Mouse (Mus musculus) liver, postnatal 0 days (tissue): ENCODE measurements around the gene Dnase1l1. TPM values are rescaled to one million over a fixed set of nuclear protein-coding genes. Genes with fewer than 3 reads are reported as not detected.

Experiments
- ATAC-seq: fragments of 200-750 bp; cut with Nextera tagmentation; 2 replicates; pipeline ENCODE4 v1.8.0; 2017; ENCODE audit warnings: mild to moderate bottlenecking, moderate library complexity
- DNase-seq: peaks from one replicate; pipeline ENCODE4 v3.0.0-alpha.2; 2016
- H3K27ac ChIP-seq: fragments of 300-500 bp; sonication (generic); 2 replicates; pipeline ENCODE4 v1.5.1; 2014; ENCODE audit warnings: antibody characterized with exemption, moderate library complexity, mild to moderate bottlenecking, low read depth
- H3K27me3 ChIP-seq: fragments of 300-500 bp; sonication (generic); 2 replicates; pipeline ENCODE4 v1.6.1; 2014; ENCODE audit warnings: low read length, control low read depth, mixed read lengths; ENCODE audit not compliant: insufficient read depth
- H3K36me3 ChIP-seq: fragments of 300-500 bp; sonication (generic); replicated peaks from 2 replicates; pipeline ENCODE4 v1.6.1; 2014; ENCODE audit warnings: mild to moderate bottlenecking, control low read depth, low read length, moderate library complexity, mixed read lengths; ENCODE audit not compliant: insufficient read depth
- H3K4me1 ChIP-seq: fragments of 300-500 bp; sonication (generic); 2 replicates; pipeline ENCODE4 v1.6.1; 2014; ENCODE audit warnings: antibody characterized with exemption, mild to moderate bottlenecking, control low read depth; ENCODE audit not compliant: insufficient read depth
- H3K4me2 ChIP-seq: fragments of 300-500 bp; sonication (generic); 2 replicates; pipeline ENCODE4 v1.6.1; 2014; ENCODE audit warnings: low read depth, mild to moderate bottlenecking, low read length, moderate library complexity, mixed read lengths
- H3K4me3 ChIP-seq: fragments of 300-500 bp; sonication (generic); 2 replicates; pipeline ENCODE4 v1.5.1; 2014; ENCODE audit warnings: low read depth, low read length
- H3K9ac ChIP-seq: fragments of 300-500 bp; sonication (generic); replicated peaks from 2 replicates; pipeline ENCODE4 v1.6.1; 2014; ENCODE audit warnings: mild to moderate bottlenecking, moderate library complexity
- H3K9me3 ChIP-seq: fragments of 300-500 bp; sonication (generic); 2 replicates; pipeline ENCODE4 v1.6.1; 2016; ENCODE audit warnings: mild to moderate bottlenecking, control low read depth, low read length, mixed read lengths
- CTCF ChIP-seq: sonication (generic); IDR thresholded peaks from 2 replicates; pipeline ENCODE4 v1.5.1; 2016; ENCODE audit warnings: antibody characterized with exemption, low read depth
- EP300 ChIP-seq: IDR thresholded peaks from 2 replicates; pipeline ENCODE4 v1.6.1; 2016; ENCODE audit warnings: antibody characterized with exemption, low read depth, mild to moderate bottlenecking
- WGBS: fragments of 180-500 bp; shearing (Covaris S2); extraction: QIAGEN DNeasy Blood & Tissue Kit; methylation state at CpG from one replicate; pipeline ENCODE4 v1.1.7; 2014; ENCODE audit not compliant: insufficient replicate concordance; 5-methylcytosine and 5-hydroxymethylcytosine counted together
- polyA plus RNA-seq: library from polyadenylated mRNA; unstranded; fragments of >200 nt; fragmentation: Nextera tagmentation; extraction: Ambion mirVana; gene quantifications from 2 replicates; pipeline ENCODE4 v1.2.1, GENCODE M21; 2015

Gene Dnase1l1
- polyA plus RNA-seq, 1 experiment from 2014 or later, result 10.0 TPM

DNA sequence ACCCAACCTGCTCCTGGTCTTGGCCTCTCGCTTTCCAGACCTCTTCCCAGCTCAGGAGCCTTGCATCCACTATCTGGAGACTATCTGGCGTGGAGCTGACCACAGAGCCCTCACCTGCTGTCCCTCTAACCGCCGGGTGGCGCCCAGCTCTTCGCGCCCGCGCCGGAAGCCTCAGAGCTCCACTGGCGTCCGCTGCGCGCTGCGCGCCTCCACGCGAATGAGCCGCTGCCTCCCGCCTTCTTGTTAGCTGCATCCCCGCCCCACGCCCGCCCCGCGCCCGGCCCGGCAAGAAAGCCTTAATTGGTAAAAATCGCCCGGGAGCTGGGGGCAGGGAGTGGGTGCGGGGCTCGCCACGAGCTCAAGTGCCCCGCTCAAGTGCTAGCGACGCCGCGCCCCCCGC, 32.5 kb downstream of the Dnase1l1 start, which contains the start of gene Flna:
Gene Flna, minus strand, starts transcription at position 206 of the 400 bp plus-strand sequence.
- Histone ChIP-seq H3K9me3 (no peaks in the 10 kb centered on the region), H3K4me2 (peak within 1 kb of the TSS; percentile 69), H3K4me1 (peaks cover 6% of the 10 kb centered on the region; the same call in 1 of the 2 replicates), H3K36me3 (no peaks in the 10 kb centered on the region), H3K27me3 (no peaks in the 10 kb centered on the region), H3K27ac (peak within 1 kb of the TSS; percentile 26; the same call in 1 of the 2 replicates), H3K4me3 (peak within 1 kb of the TSS; percentile 40), H3K9ac (peak within 1 kb of the TSS; percentile 33; the same call in 1 of the 2 replicates)
- DNase-seq (peak; percentile 67), ATAC-seq (no peak)
- peak; percentile 52 for TF ChIP-seq CTCF
- no peak for TF ChIP-seq EP300
- 20% methylated on average over 22 of the region's 38 CpGs for WGBS

DNA sequence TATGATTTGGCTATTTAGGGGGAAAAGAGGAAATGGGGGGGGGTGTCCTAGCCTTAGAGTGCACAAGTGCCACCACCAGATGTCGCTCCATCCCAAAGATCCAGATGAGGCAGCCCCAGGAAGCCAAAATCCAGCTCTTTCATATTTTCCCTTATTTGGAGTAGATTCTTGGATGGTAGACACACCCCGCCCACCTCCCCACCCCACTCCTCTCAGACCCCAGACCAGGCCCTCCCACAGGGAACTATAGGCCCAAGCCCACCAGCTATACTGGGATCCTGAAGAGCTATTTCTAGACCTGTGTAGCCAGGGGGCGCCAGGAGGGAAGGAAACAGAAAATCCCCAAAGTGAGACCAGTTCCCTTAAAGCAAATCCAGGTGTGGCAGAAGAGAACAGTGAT, 33.5 kb downstream of the Dnase1l1 start:
- peak; percentile 73 for DNase-seq

DNA sequence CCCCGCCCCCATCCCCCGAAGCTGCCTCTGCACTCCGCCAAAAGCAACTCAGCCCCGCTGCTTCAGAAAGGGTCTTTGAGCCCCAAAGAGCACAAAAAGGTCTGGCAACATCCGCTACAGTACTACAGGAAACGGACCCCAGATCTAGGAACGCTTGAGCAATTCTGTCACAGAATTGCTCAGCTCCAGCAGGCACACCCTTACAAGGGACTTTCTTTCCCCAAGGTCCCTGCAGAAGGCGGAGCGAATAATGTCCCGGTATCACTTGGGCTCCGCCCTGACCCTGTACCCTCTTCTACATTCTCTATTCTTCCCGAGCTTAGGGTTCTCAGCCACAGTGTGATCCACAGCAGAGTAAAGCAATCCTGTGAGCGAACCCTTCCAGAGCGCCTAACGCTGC, 35.4 kb downstream of the Dnase1l1 start:
- Histone ChIP-seq H3K9me3 (no peaks in the 10 kb centered on the region), H3K27me3 (no peaks in the 10 kb centered on the region), H3K4me2 (peak overlapping the region; percentile 74), H3K9ac (no peak overlapping the region; the same call in 1 of the 2 replicates), H3K4me3 (peak overlapping the region; percentile 56), H3K4me1 (peaks cover 11% of the 10 kb centered on the region), H3K36me3 (0 out of 2 replicates have a peak, but pooled peaks cover 3% of the 10 kb centered on the region), H3K27ac (peak overlapping the region; percentile 77)
- TF ChIP-seq EP300 (no peak), CTCF (no peak)
- ATAC-seq (peak; percentile 33), DNase-seq (no peak)
- WGBS, result 21% methylated on average over 15 of the region's 15 CpGs

More for the DNA sequence above, 33.5 kb downstream of the Dnase1l1 start:
- Histone ChIP-seq H3K36me3 (no peaks in the 10 kb centered on the region), H3K27me3 (no peaks in the 10 kb centered on the region), H3K9ac (no peak overlapping the region), H3K27ac (no peak overlapping the region), H3K9me3 (no peaks in the 10 kb centered on the region), H3K4me2 (peak overlapping the region; percentile 69), H3K4me1 (peaks cover 7% of the 10 kb centered on the region; the same call in 1 of the 2 replicates), H3K4me3 (0 out of 2 replicates have a peak overlapping the region, but pooled peaks have one; percentile 40)
- TF ChIP-seq CTCF (peak; percentile 65), EP300 (no peak)
- ATAC-seq, result no peak
- WGBS, result 18% methylated on average over 3 of the region's 3 CpGs

DNA sequence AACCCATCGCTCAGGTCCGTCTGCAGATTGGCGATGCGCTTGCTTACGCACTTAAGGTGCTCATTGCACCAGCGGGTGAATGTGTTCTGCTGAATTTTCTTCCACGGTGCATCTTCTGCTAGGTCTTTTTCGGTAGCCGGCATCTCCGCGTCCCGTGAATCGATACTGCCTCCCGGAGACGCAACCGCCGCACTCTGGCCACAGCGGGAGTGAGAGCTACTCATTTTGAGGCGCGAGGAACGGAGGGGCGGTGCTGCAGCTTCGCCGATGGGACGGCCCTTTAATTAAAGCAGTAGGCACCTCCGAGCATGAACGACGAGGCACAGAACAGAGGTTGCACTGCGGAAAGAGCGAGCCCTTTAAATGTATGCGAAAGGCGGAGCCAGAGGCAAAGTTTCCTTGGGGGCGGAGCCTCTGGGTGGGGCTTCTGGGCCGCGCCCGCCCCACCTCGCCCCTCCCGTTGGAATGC, 35.9 kb downstream of the Dnase1l1 start:
- WGBS, result 19% methylated on average over 38 of the region's 38 CpGs
- H3K27ac ChIP-seq, result peak overlapping the region; percentile 82
- ATAC-seq, result peak; percentile 79

DNA sequence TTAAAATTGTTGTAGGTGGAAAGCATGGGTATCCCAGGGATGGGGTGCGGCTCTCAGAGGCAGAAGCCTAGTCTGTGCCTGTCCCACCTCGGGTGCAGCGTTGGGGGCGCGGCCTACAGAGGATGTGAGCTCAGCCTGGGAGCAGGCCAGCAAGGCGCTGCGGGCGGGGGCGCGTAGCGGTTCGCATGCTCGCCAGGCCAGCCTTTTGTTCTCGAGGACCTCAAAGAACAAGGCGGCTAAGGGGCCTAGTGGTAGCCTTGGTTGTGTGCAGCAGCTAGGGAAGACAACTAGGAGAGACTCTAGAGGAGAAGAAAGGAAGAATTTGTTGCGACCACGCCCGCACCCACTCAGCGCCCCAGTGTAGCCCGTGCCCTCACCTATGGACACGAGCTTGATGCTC, 36.5 kb downstream of the Dnase1l1 start:
- ATAC-seq, result peak; percentile 32
- peak overlapping the region; percentile 82 for H3K27ac ChIP-seq
- TF ChIP-seq CTCF (no peak), EP300 (no peak)
- no peaks in the 10 kb centered on the region for H3K9me3 ChIP-seq
- H3K27me3 ChIP-seq, result no peaks in the 10 kb centered on the region
- H3K4me2 ChIP-seq, result peak overlapping the region; percentile 74
- H3K36me3 ChIP-seq, result peaks cover 5% of the 10 kb centered on the region; the same call in 1 of the 2 replicates
- H3K4me3 ChIP-seq, result peak overlapping the region; percentile 56
- H3K9ac ChIP-seq, result peak overlapping the region; percentile 12
- DNase-seq, result peak; percentile 72
- H3K4me1 ChIP-seq, result peaks cover 11% of the 10 kb centered on the region
- 23% methylated on average over 13 of the region's 21 CpGs for WGBS

More for the DNA sequence above, 35.9 kb downstream of the Dnase1l1 start:
- 0 out of 2 replicates have a peak, but pooled peaks cover 3% of the 10 kb centered on the region for H3K36me3 ChIP-seq
- H3K4me3 ChIP-seq, result peak overlapping the region; percentile 56
- H3K9ac ChIP-seq, result peak overlapping the region; percentile 12
- H3K9me3 ChIP-seq, result no peaks in the 10 kb centered on the region
- peaks cover 11% of the 10 kb centered on the region for H3K4me1 ChIP-seq
- peak overlapping the region; percentile 74 for H3K4me2 ChIP-seq
- H3K27me3 ChIP-seq, result no peaks in the 10 kb centered on the region
- peak; percentile 83 for DNase-seq
- no peak for TF ChIP-seq CTCF
- TF ChIP-seq EP300, result no peak

DNA sequence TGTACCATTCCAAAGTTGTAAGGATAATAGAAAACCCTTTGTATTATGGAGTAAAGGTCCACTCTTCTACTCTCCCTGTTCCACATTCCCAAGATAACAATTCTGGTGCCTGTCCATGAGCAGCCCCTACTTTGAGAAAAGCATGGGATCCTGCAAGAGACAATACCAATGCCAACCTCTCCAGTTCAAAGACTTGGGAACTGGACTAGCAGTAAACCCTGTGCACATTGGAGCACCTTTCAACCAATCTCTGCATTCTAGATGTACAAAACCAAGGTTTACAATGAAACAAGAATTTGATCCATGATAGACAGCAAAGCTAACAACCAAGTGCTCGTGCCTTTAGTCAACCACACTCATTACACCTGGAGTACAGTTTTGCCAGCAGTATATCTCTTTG, 37.0 kb downstream of the Dnase1l1 start:
- Histone ChIP-seq H3K9ac (peak overlapping the region; percentile 12; the same call in 1 of the 2 replicates), H3K9me3 (no peaks in the 10 kb centered on the region), H3K4me2 (peak overlapping the region; percentile 74), H3K36me3 (peaks cover 6% of the 10 kb centered on the region; the same call in 1 of the 2 replicates), H3K4me1 (peaks cover 11% of the 10 kb centered on the region), H3K27me3 (no peaks in the 10 kb centered on the region), H3K27ac (peak overlapping the region; percentile 82), H3K4me3 (peak overlapping the region; percentile 56)
- TF ChIP-seq EP300 (no peak), CTCF (no peak)
- DNase-seq, result no peak
- WGBS, result 23% methylated on average over 1 of the region's 1 CpGs
- ATAC-seq, result no peak
